Mouse (Mus musculus) lung, postnatal 0 days (tissue): ENCODE measurements around the gene Sult6b1. TPM values are rescaled to one million over a fixed set of nuclear protein-coding genes. Genes with fewer than 3 reads are reported as not detected.
A peak's percentile ranks its signal among the peaks of the same experiment; 100 is the strongest.

Source experiments
- ATAC-seq: fragments of 200-750 bp; cut with Nextera tagmentation; 2 replicates; pipeline ENCODE4 v1.8.0; 2017; ENCODE audit warnings: moderate library complexity
- DNase-seq: peaks from one replicate; pipeline ENCODE4 v3.0.0-alpha.2; 2016; ENCODE audit warnings: low spot score
- H3K27ac ChIP-seq: fragments of 300-500 bp; sonication (generic); 2 replicates; pipeline ENCODE4 v1.5.1; 2014; ENCODE audit warnings: antibody characterized with exemption, mild to moderate bottlenecking, low read length, mixed read lengths
- H3K27me3 ChIP-seq: fragments of 300-500 bp; sonication (generic); replicated peaks from 2 replicates; pipeline ENCODE4 v1.6.1; 2014; ENCODE audit warnings: low read length, mixed read lengths; ENCODE audit not compliant: insufficient read depth
- H3K36me3 ChIP-seq: fragments of 300-500 bp; sonication (generic); 2 replicates; pipeline ENCODE4 v1.6.1; 2014; ENCODE audit warnings: low read length, mixed read lengths; ENCODE audit not compliant: insufficient read depth
- H3K4me1 ChIP-seq: fragments of 300-500 bp; sonication (generic); 2 replicates; pipeline ENCODE4 v1.6.1; 2014; ENCODE audit warnings: antibody characterized with exemption, low read depth, low read length, mixed read lengths; ENCODE audit not compliant: insufficient read depth
- H3K4me2 ChIP-seq: fragments of 300-500 bp; sonication (generic); replicated peaks from 2 replicates; pipeline ENCODE4 v1.6.1; 2014; ENCODE audit warnings: low read depth, mild to moderate bottlenecking, low read length, moderate library complexity, mixed read lengths
- H3K4me3 ChIP-seq: fragments of 300-500 bp; sonication (generic); 2 replicates; pipeline ENCODE4 v1.5.1; 2014; ENCODE audit warnings: low read depth, low read length
- H3K9ac ChIP-seq: fragments of 300-500 bp; sonication (generic); replicated peaks from 2 replicates; pipeline ENCODE4 v1.6.1; 2014; ENCODE audit warnings: low read depth, mild to moderate bottlenecking
- H3K9me3 ChIP-seq: fragments of 300-500 bp; sonication (generic); 2 replicates; pipeline ENCODE4 v1.6.1; 2016; ENCODE audit warnings: low read length, mixed read lengths
- CTCF ChIP-seq: IDR thresholded peaks from 2 replicates; pipeline ENCODE4 v1.5.1; 2016; ENCODE audit warnings: antibody characterized with exemption, mild to moderate bottlenecking
- EP300 ChIP-seq: IDR thresholded peaks from 2 replicates; pipeline ENCODE4 v1.6.1; 2016; ENCODE audit warnings: antibody characterized with exemption, mild to moderate bottlenecking, control low read depth
- WGBS: fragments of 180-500 bp; shearing (Covaris S2); extraction: QIAGEN DNeasy Blood & Tissue Kit; methylation state at CpG from one replicate; pipeline ENCODE4 v1.1.7; 2014; 5-methylcytosine and 5-hydroxymethylcytosine counted together
- polyA plus RNA-seq: library from polyadenylated mRNA; unstranded; fragments of >200 nt; fragmentation: Nextera tagmentation; extraction: Ambion mirVana; gene quantifications from 2 replicates; pipeline ENCODE4 v1.2.1, GENCODE M21; 2015

Sult6b1 gene
- polyA plus RNA-seq, 1 experiment from 2014 or later, result 0.10 TPM

GRCm38 (mm10) chr17:78834856-78835835 is 71.6 kb downstream of the Sult6b1 start, which contains the start of the genes Heatr5b and Gpatch11:
TSS of gene Heatr5b (minus strand) at chr17:78835364.
TSS of gene Gpatch11 (plus strand) at chr17:78835567.
- peak; percentile 100 for DNase-seq
- ATAC-seq, result peak; percentile 98
- Histone ChIP-seq H3K9me3 (no peaks in the 10 kb centered on the region), H3K27ac (peak within 1 kb of the TSS; percentile 82), H3K27me3 (no peaks in the 10 kb centered on the region), H3K9ac (peak within 1 kb of the TSS; percentile 80), H3K4me2 (peak within 1 kb of the TSS; percentile 96), H3K4me3 (peak within 1 kb of the TSS; percentile 78), H3K4me1 (no peaks in the 10 kb centered on the region), H3K36me3 (peaks cover 15% of the 10 kb centered on the region; the same call in 1 of the 2 replicates)
- TF ChIP-seq CTCF (no peak), EP300 (no peak)
- under 1% methylated on average over 81 of the region's 81 CpGs for WGBS

Other genes with a start within 250 kb of the Sult6b1 start
- gene Strn, start 169.8 kb downstream of the Sult6b1 start, polyA plus RNA-seq, result 3.4 and 4.3 TPM in 2 replicates
- 6.8 and 6.9 TPM in 2 replicates for gene Heatr5b, start 71.6 kb downstream of the Sult6b1 start, polyA plus RNA-seq
- 35.7 and 38.4 TPM in 2 replicates for gene Gpatch11, start 71.4 kb downstream of the Sult6b1 start, polyA plus RNA-seq
- gene Eif2ak2, start 24.4 kb downstream of the Sult6b1 start, polyA plus RNA-seq, result 11.1 and 11.4 TPM in 2 replicates
- gene Cebpzos, start 9.5 kb upstream of the Sult6b1 start, polyA plus RNA-seq, result 67.5 and 68.1 TPM in 2 replicates
- gene Cebpz, start 30.1 kb upstream of the Sult6b1 start, polyA plus RNA-seq, result 43.4 and 47.6 TPM in 2 replicates
- gene Ndufaf7, start 30.1 kb upstream of the Sult6b1 start, polyA plus RNA-seq, result 37.7 and 42.9 TPM in 2 replicates
- gene Prkd3, start 113.8 kb upstream of the Sult6b1 start, polyA plus RNA-seq, result 24.1 and 27.6 TPM in 2 replicates
- gene Qpct, start 144.9 kb upstream of the Sult6b1 start, polyA plus RNA-seq, result 26.1 and 27.1 TPM in 2 replicates